Mouse (Mus musculus) C2C12 (cell line): ENCODE results near the gene Selenot.

Experiments
- CEBPB ChIP-seq: IDR thresholded peaks from one replicate; pipeline ENCODE4 v1.6.1; 2011; ENCODE audit warnings: low read depth, mild to moderate bottlenecking, control low read depth, moderate library complexity
- CTCF ChIP-seq: IDR thresholded peaks from one replicate; pipeline ENCODE4 v1.5.1; 2011; ENCODE audit not compliant: control insufficient read depth, insufficient read depth, insufficient read length
- MAX ChIP-seq: IDR thresholded peaks from one replicate; pipeline ENCODE4 v1.6.1; 2011; ENCODE audit warnings: mild to moderate bottlenecking, control low read depth

GRCm38 (mm10) chr3:58570821-58571220 is 5.6 kb upstream of the Selenot start:
- TF ChIP-seq CTCF (no peak), CEBPB (no peak), MAX (no peak)
